Mouse (Mus musculus) heart, embryonic 14.5 days (tissue): Measurements from ENCODE around the gene Rgs14. TPM values are rescaled to one million over a fixed set of nuclear protein-coding genes. Genes with fewer than 3 reads are reported as not detected.

Source experiments
- polyA plus RNA-seq: library from polyadenylated mRNA; unstranded; fragments of >200 nt; fragmentation: Nextera tagmentation; extraction: Ambion mirVana; gene quantifications from 2 replicates; pipeline ENCODE4 v1.2.1, GENCODE M21; 2014

Rgs14 gene
- polyA plus RNA-seq, 1 experiment from 2014 or later = 0.45 TPM

Other genes with a start within 250 kb of the Rgs14 start
- gene Gm17617, start 236.2 kb upstream of the Rgs14 start, polyA plus RNA-seq = not detected in 2 replicates
- gene Fgfr4, start 217.1 kb upstream of the Rgs14 start, polyA plus RNA-seq = 0.39 and 0.40 TPM in 2 replicates
- gene Nsd1, start 159.9 kb upstream of the Rgs14 start, polyA plus RNA-seq = 53.5 and 57.3 TPM in 2 replicates
- gene Prelid1, start 49.2 kb upstream of the Rgs14 start, polyA plus RNA-seq = 369 and 389 TPM in 2 replicates
- 73.1 and 78.7 TPM in 2 replicates for gene Rab24, start 47.8 kb upstream of the Rgs14 start, polyA plus RNA-seq
- 20.4 and 22.3 TPM in 2 replicates for gene Mxd3, start 39.9 kb upstream of the Rgs14 start, polyA plus RNA-seq
- 69.5 and 73.6 TPM in 2 replicates for gene Lman2, start 6.9 kb upstream of the Rgs14 start, polyA plus RNA-seq
- gene Slc34a1, start 28.5 kb downstream of the Rgs14 start, polyA plus RNA-seq = not detected in 2 replicates
- gene Pfn3, start 45.5 kb downstream of the Rgs14 start, polyA plus RNA-seq = not detected in 2 replicates
- gene F12, start 57.1 kb downstream of the Rgs14 start, polyA plus RNA-seq = not detected in 2 replicates
- 20.6 and 23.6 TPM in 2 replicates for gene Grk6, start 75.3 kb downstream of the Rgs14 start, polyA plus RNA-seq
- gene Prr7, start 94.5 kb downstream of the Rgs14 start, polyA plus RNA-seq = 0.24 and 0.30 TPM in 2 replicates
- gene Dbn1, start 118.4 kb downstream of the Rgs14 start, polyA plus RNA-seq = 51.8 and 53.5 TPM in 2 replicates
- 329 and 370 TPM in 2 replicates for gene Pdlim7, start 143.9 kb downstream of the Rgs14 start, polyA plus RNA-seq
- 1.3 and 1.4 TPM in 2 replicates for gene Dok3, start 159.6 kb downstream of the Rgs14 start, polyA plus RNA-seq
- gene Ddx41, start 166.9 kb downstream of the Rgs14 start, polyA plus RNA-seq = 27.8 and 28.9 TPM in 2 replicates
- 16.8 and 19.5 TPM in 2 replicates for gene Fam193b, start 201.4 kb downstream of the Rgs14 start, polyA plus RNA-seq
- 35.0 and 58.4 TPM in 2 replicates for gene Tmed9, start 204.0 kb downstream of the Rgs14 start, polyA plus RNA-seq
- 16.4 and 17.2 TPM in 2 replicates for gene B4galt7, start 230.2 kb downstream of the Rgs14 start, polyA plus RNA-seq